Mouse (Mus musculus): ENCODE data around the gene Pxylp1.

DNA sequence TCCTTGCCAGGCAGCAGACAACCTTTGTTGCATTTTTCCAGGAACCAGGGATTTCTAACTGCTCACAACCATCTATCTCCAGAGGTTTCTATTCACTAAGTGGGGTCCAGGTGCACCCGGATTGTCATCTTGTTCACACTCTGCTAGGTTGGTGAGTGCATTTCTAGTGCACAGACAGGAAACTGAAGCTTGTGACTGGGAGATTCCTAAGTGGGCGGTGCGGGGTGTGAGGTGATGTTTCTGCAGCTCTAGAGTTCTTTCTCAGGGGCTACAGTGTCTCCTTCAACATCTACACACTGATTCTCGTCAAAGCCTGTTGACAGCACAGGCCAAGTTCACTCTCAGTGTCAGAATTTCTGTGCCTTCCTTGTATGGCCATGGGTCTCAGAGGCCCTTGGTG, 34.6 kb downstream of the Pxylp1 start:
- no peak for TF ChIP-seq CTCF (IDR thresholded peaks at IDR 0.05; ENCODE audit: low read depth, low read length)
- no peak for TF ChIP-seq POLR2AphosphoS5 (IDR thresholded peaks at IDR 0.05; ENCODE audit: insufficient replicate concordance, low read depth, low read length)

Measured in G1E (cell line).